Mouse (Mus musculus) telencephalon, adult 2 months (tissue): ENCODE measurements around the gene Rps19.
"Not testable (repeated sequence)": the region's sequence is repeated elsewhere in the genome, so short reads cannot be mapped to it uniquely, and the experiment has no call there.

ENCODE experiments used
- DNase-seq: peaks from one replicate; pipeline ENCODE4 v3.0.0-alpha.2; 2011; ENCODE audit warnings: low read depth, low spot score

The Rps19 gene

GRCm38 (mm10) chr7:24869532-24870165 lies 14.5 kb upstream of the Rps19 start, which contains the start of the genes Lypd4 and Dmrtc2:
Lypd4 (minus strand) TSS chr7:24869941.
Dmrtc2 (plus strand) TSS chr7:24870057.
- DNase-seq: no peak

GRCm38 (mm10) chr7:24877588-24877987 lies 6.6 kb upstream of the Rps19 start:
- no peak for DNase-seq

GRCm38 (mm10) chr7:24879620-24880019 lies 4.6 kb upstream of the Rps19 start:
- DNase-seq: no peak

GRCm38 (mm10) chr7:24882416-24883199 lies 1.6 kb upstream of the Rps19 start:
- no peak for DNase-seq

GRCm38 (mm10) chr7:24884693-24885291 lies 621 bp downstream of the Rps19 start:
- no peak for DNase-seq

GRCm38 (mm10) chr7:24885468-24886307 lies 1.5 kb downstream of the Rps19 start:
- no peak for DNase-seq

- no peak for DNase-seq
These were observed 2.1 kb downstream of the Rps19 start for GRCm38 (mm10) chr7:24886308-24886633.

- no peak for DNase-seq
These were observed 2.9 kb downstream of the Rps19 start for GRCm38 (mm10) chr7:24887096-24887495.

GRCm38 (mm10) chr7:24889431-24890220 lies 5.5 kb downstream of the Rps19 start:
- no peak for DNase-seq

GRCm38 (mm10) chr7:24890281-24891216 lies 6.4 kb downstream of the Rps19 start:
- peak; percentile 49 for DNase-seq

- DNase-seq: no peak
These were observed 7.3 kb downstream of the Rps19 start for GRCm38 (mm10) chr7:24891241-24892124.

- DNase-seq: no peak
These were observed 8.0 kb downstream of the Rps19 start for GRCm38 (mm10) chr7:24892125-24892583.

- DNase-seq: not testable (repeated sequence)
These were observed 11.6 kb downstream of the Rps19 start for GRCm38 (mm10) chr7:24895749-24896148.

- DNase-seq: no peak
These were observed 12.1 kb downstream of the Rps19 start for GRCm38 (mm10) chr7:24896269-24896668.

- DNase-seq: no peak
These were observed 13.1 kb downstream of the Rps19 start, which contains the start of gene Cd79a for GRCm38 (mm10) chr7:24897224-24897623. Cd79a (plus strand) TSS chr7:24897381.

GRCm38 (mm10) chr7:24897959-24898358 lies 13.8 kb downstream of the Rps19 start:
- no peak for DNase-seq

- DNase-seq: no peak
These were observed 16.9 kb downstream of the Rps19 start for GRCm38 (mm10) chr7:24901114-24901513.

GRCm38 (mm10) chr7:24901842-24902241 lies 17.7 kb downstream of the Rps19 start:
- DNase-seq: no peak

- DNase-seq: no peak
These were observed 18.1 kb downstream of the Rps19 start for GRCm38 (mm10) chr7:24902264-24902629.
